Mouse (Mus musculus): ENCODE results near the gene Smyd3. TPM values are rescaled to one million over a fixed set of nuclear protein-coding genes. Genes with fewer than 3 reads are reported as not detected.

Smyd3 gene
- polyA plus RNA-seq, 1 experiment from 2014 or later = 11.3 TPM

DNA sequence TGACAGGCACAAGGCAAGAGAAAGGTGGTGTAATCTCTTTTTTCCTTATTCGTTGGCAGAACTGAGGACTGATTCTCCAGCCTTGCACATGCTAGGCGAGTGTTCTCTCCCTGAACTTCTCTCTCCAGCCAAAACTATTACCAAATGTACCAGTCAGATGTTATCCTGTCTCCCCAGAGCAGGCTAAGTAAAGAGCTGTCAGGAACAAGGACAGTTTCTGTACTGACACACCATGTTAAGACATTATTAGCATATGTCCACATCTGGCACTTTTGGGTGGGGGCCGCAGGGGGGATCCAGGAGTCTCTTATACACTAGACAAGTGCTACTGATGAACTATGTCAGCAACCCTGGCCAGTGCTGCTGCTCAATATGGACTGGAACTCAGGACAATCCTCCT, 39.1 kb upstream of the Smyd3 start:
- H3K27ac ChIP-seq (ENCODE audit: low read depth, low read length) = no peak overlapping the region
- no peak overlapping the region for H3K9ac ChIP-seq (ENCODE audit: low read depth, low read length)
- H3K36me3 ChIP-seq (ENCODE audit: control insufficient read depth, insufficient read depth) = no peaks in the 10 kb centered on the region
- no peaks in the 10 kb centered on the region for H3K9me3 ChIP-seq (ENCODE audit: control insufficient read depth)
- H3K4me1 ChIP-seq (replicated peaks; ENCODE audit: control insufficient read depth, insufficient read depth, low read length) = peaks cover 4% of the 10 kb centered on the region
- H3K27me3 ChIP-seq (replicated peaks; ENCODE audit: control insufficient read depth, insufficient read depth, low read length) = no peaks in the 10 kb centered on the region
- 89% methylated on average over 3 of the region's 3 CpGs for WGBS
- no peak for TF ChIP-seq CTCF (IDR thresholded peaks at IDR 0.05; ENCODE audit: low read depth)
- no peak overlapping the region for H3K4me3 ChIP-seq (ENCODE audit: low read depth, low read length)
- no peak overlapping the region for H3K4me2 ChIP-seq (replicated peaks; ENCODE audit: low read depth)
- no peak for ATAC-seq

DNA sequence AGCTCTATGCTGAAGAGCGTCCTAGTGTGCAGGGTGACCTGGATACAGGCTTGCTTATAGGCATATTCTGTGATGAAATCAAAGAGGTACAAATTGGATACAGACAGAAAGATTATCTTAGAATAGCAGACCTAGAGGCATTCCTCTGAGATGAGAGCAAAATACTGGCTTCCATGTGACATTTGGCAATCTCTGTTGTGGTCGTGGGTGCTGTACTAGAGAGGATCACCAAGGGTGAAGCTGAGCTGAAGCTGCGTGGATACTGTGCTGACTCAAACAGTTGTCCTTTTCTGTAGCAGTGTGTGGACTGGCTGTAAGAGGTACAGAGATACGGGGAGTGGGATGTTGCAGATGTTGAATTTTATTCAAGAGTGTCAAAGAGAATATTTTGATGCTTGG, 36.1 kb upstream of the Smyd3 start:
- no peak for ATAC-seq
- Histone ChIP-seq H3K4me1 (replicated peaks; ENCODE audit: control insufficient read depth, insufficient read depth, low read length) (no peaks in the 10 kb centered on the region), H3K9me3 (ENCODE audit: control insufficient read depth) (no peaks in the 10 kb centered on the region), H3K4me3 (ENCODE audit: low read depth, low read length) (no peak overlapping the region), H3K36me3 (ENCODE audit: control insufficient read depth, insufficient read depth) (no peaks in the 10 kb centered on the region), H3K27me3 (replicated peaks; ENCODE audit: control insufficient read depth, insufficient read depth, low read length) (no peaks in the 10 kb centered on the region), H3K27ac (ENCODE audit: low read depth, low read length) (no peak overlapping the region), H3K4me2 (replicated peaks; ENCODE audit: low read depth) (no peak overlapping the region), H3K9ac (ENCODE audit: low read depth, low read length) (no peak overlapping the region)
- no peak for TF ChIP-seq CTCF (IDR thresholded peaks at IDR 0.05; ENCODE audit: low read depth)
- 81% methylated on average over 4 of the region's 4 CpGs for WGBS

DNA sequence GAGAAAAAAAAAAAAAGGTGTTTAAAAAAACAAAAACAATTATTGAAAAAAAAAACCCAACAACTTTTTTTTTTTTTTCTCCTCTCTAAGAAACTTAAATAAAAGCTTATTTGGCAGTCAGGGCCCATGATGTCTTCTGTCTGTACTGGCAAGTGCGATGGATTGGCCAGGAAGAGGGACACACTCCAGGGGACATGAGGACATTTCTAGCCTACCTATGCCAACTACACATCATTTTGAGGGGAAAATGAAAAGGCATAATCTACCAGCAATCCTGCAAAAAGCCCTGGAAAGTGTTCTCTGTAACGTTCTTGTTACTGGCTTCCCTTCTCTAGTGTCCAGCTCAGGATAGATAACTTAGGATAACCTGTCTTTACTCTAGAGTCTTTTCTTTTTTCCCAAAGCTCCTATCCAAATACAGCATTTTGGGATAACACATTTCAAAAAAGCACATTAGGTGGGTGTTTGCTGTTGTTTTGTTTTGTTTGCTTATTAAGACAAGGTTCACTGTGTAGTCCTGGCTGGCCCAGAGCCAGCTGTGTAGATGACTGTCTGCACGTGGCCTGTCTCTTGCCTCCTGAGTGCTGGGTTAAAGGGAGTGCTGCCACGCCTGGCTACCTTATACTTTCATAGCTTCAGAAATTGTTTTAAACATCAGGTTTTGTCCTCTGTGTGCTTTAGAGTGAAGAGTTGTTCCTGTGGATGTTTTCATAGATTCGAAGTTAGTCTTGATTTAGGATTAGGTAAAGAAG, 35.5 kb upstream of the Smyd3 start:
- no peaks in the 10 kb centered on the region; the same call in 1 of the 2 replicates for H3K36me3 ChIP-seq (ENCODE audit: control insufficient read depth, insufficient read depth)
- H3K27me3 ChIP-seq (replicated peaks; ENCODE audit: control insufficient read depth, insufficient read depth, low read length) = no peaks in the 10 kb centered on the region
- H3K4me3 ChIP-seq (ENCODE audit: low read depth, low read length) = no peak overlapping the region
- no peak for TF ChIP-seq CTCF (IDR thresholded peaks at IDR 0.05; ENCODE audit: low read depth)
- WGBS = 50% methylated on average over 5 of the region's 5 CpGs
- no peaks in the 10 kb centered on the region for H3K4me1 ChIP-seq (replicated peaks; ENCODE audit: control insufficient read depth, insufficient read depth, low read length)
- 0 out of 2 replicates have a peak overlapping the region, but pooled peaks have one; percentile 37 for H3K27ac ChIP-seq (ENCODE audit: low read depth, low read length)
- H3K9me3 ChIP-seq (ENCODE audit: control insufficient read depth) = no peaks in the 10 kb centered on the region
- H3K4me2 ChIP-seq (replicated peaks; ENCODE audit: low read depth) = no peak overlapping the region
- ATAC-seq = no peak
- H3K9ac ChIP-seq (ENCODE audit: low read depth, low read length) = no peak overlapping the region

DNA sequence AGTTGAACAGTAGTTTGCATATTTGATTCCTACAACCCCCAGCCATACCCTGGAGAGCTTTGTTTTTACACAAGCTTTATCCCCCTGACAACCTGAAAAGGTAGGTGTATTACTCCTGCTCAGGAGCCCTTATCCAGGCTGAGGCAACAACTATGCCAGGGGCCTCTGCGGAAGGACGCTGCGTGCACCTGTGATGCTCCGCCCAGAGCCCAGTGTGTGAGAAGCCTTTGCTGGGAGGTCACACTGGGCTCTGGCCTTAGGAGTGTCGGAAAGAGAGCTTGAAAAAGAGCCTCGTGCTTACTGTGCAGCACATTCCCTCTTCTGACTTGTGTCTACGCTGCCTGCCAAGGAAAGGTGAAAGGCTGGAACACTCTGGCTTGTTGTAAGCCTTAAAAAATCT, 34.9 kb upstream of the Smyd3 start:
- H3K27ac ChIP-seq (ENCODE audit: low read depth, low read length) = peak overlapping the region; percentile 37; the same call in 1 of the 2 replicates
- H3K27me3 ChIP-seq (replicated peaks; ENCODE audit: control insufficient read depth, insufficient read depth, low read length) = no peaks in the 10 kb centered on the region
- 0 out of 2 replicates have a peak overlapping the region, but pooled peaks have one; percentile 6 for H3K4me2 ChIP-seq (replicated peaks; ENCODE audit: low read depth)
- 34% methylated on average over 7 of the region's 7 CpGs for WGBS
- ATAC-seq = peak; percentile 77
- TF ChIP-seq CTCF (IDR thresholded peaks at IDR 0.05; ENCODE audit: low read depth) = no peak
- no peaks in the 10 kb centered on the region for H3K4me1 ChIP-seq (replicated peaks; ENCODE audit: control insufficient read depth, insufficient read depth, low read length)
- no peaks in the 10 kb centered on the region; the same call in 1 of the 2 replicates for H3K36me3 ChIP-seq (ENCODE audit: control insufficient read depth, insufficient read depth)
- no peak overlapping the region for H3K9ac ChIP-seq (ENCODE audit: low read depth, low read length)
- H3K9me3 ChIP-seq (ENCODE audit: control insufficient read depth) = no peaks in the 10 kb centered on the region
- H3K4me3 ChIP-seq (ENCODE audit: low read depth, low read length) = no peak overlapping the region

DNA sequence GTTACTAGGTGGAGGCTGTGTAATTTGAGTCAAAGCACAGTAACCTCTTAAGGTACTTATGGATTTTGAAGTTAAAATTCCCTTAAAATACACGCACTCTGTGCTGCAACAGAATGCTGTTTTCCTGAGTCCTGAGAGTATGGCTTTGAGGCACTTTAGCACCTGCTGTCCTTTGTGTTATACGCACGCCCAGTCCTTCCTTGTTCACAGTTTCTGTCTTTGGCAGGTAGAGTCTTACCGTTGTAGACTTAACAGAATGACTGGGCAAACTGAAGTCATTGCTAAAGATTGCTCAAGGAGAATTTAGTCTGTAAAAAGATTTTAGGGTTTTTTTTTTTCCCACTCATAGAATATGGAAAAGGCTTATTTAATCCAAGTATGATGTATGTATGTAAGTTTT, 34.1 kb upstream of the Smyd3 start:
- 53% methylated on average over 4 of the region's 4 CpGs for WGBS
- no peak overlapping the region for H3K9ac ChIP-seq (ENCODE audit: low read depth, low read length)
- H3K4me3 ChIP-seq (ENCODE audit: low read depth, low read length) = no peak overlapping the region
- no peak overlapping the region for H3K4me2 ChIP-seq (replicated peaks; ENCODE audit: low read depth)
- H3K27me3 ChIP-seq (replicated peaks; ENCODE audit: control insufficient read depth, insufficient read depth, low read length) = no peaks in the 10 kb centered on the region
- TF ChIP-seq CTCF (IDR thresholded peaks at IDR 0.05; ENCODE audit: low read depth) = no peak
- no peak for ATAC-seq
- H3K36me3 ChIP-seq (ENCODE audit: control insufficient read depth, insufficient read depth) = no peaks in the 10 kb centered on the region; the same call in 1 of the 2 replicates
- no peaks in the 10 kb centered on the region for H3K4me1 ChIP-seq (replicated peaks; ENCODE audit: control insufficient read depth, insufficient read depth, low read length)
- no peaks in the 10 kb centered on the region for H3K9me3 ChIP-seq (ENCODE audit: control insufficient read depth)
- H3K27ac ChIP-seq (ENCODE audit: low read depth, low read length) = 0 out of 2 replicates have a peak overlapping the region, but pooled peaks have one; percentile 37

DNA sequence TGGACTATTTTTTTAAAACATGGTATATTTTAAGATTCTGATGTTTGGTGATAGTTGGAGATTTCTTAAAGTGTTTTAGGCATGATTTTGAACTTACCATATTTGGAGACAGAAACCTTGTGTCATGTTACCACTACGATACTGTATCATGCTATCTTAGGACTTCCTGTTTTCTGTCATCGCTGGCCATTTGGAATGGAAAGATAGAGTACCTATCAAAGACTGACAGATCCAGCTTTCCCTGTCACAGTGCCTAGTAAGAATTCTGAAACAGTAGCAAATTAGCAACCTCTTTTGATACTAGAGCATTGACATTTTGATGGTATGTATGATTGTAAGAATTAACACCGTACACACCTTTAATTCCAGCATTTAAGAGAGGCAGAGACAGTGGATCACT, 33.5 kb upstream of the Smyd3 start:
- H3K4me2 ChIP-seq (replicated peaks; ENCODE audit: low read depth) = no peak overlapping the region
- H3K36me3 ChIP-seq (ENCODE audit: control insufficient read depth, insufficient read depth) = no peaks in the 10 kb centered on the region; the same call in 1 of the 2 replicates
- H3K9ac ChIP-seq (ENCODE audit: low read depth, low read length) = no peak overlapping the region
- H3K27ac ChIP-seq (ENCODE audit: low read depth, low read length) = no peak overlapping the region; the same call in 1 of the 2 replicates
- no peak for ATAC-seq
- H3K4me3 ChIP-seq (ENCODE audit: low read depth, low read length) = no peak overlapping the region
- H3K4me1 ChIP-seq (replicated peaks; ENCODE audit: control insufficient read depth, insufficient read depth, low read length) = no peaks in the 10 kb centered on the region
- TF ChIP-seq CTCF (IDR thresholded peaks at IDR 0.05; ENCODE audit: low read depth) = no peak
- H3K9me3 ChIP-seq (ENCODE audit: control insufficient read depth) = no peaks in the 10 kb centered on the region
- WGBS = 66% methylated on average over 3 of the region's 3 CpGs
- H3K27me3 ChIP-seq (replicated peaks; ENCODE audit: control insufficient read depth, insufficient read depth, low read length) = no peaks in the 10 kb centered on the region

All from intestine, postnatal 0 days (tissue).